Mouse (Mus musculus) CH12.LX (cell line): ENCODE measurements at regions not wholly inside any gene's neighbourhood (a gene's known extent, or its start where the extent isn't known, plus 50 kb on each side); places are given as distances from the start of the nearest gene placed in this dataset.

Source experiments
- DNase-seq: peaks from one replicate; pipeline ENCODE4 v3.0.0-alpha.2; 2013; ENCODE audit errors: extremely low read depth
- H3K27ac ChIP-seq: 2 replicates; pipeline ENCODE4 v1.5.1; 2012; ENCODE audit warnings: low read depth, mild to moderate bottlenecking, control low read depth, moderate library complexity; ENCODE audit not compliant: insufficient read depth
- H3K27me3 ChIP-seq: replicated peaks from 2 replicates; pipeline ENCODE3; 2012; ENCODE audit warnings: inconsistent platforms
- H3K36me3 ChIP-seq, 2 experiments: replicated peaks in 1 of 2; 2 replicates each; pipeline versions ENCODE3 to v1.6.1; 2012; ENCODE audit warnings: inconsistent platforms in 1 of 2, low read length in 1 of 2, mild to moderate bottlenecking in 1 of 2, mixed read lengths in 1 of 2, moderate library complexity in 1 of 2; ENCODE audit not compliant: control insufficient read depth in 1 of 2, insufficient read depth in 1 of 2
- H3K4me1 ChIP-seq, 2 experiments: 2 replicates each; pipeline ENCODE4 v1.6.1; 2012; ENCODE audit warnings: inconsistent platforms in 1 of 2, moderate library complexity in 1 of 2; ENCODE audit not compliant: insufficient read depth in 2 of 2, control insufficient read depth in 1 of 2
- H3K4me2 ChIP-seq: 2 replicates; pipeline ENCODE4 v1.6.1; 2012; ENCODE audit warnings: low read depth, mild to moderate bottlenecking, control low read depth; ENCODE audit not compliant: poor library complexity, insufficient read depth, severe bottlenecking
- H3K4me3 ChIP-seq, 3 experiments: fragments of 150-350 bp in 1 of 3; sonication (generic) in 1 of 3; replicated peaks in 1 of 3; 2 replicates each; pipeline versions ENCODE3 to v1.5.1; 2011 to 2012; ENCODE audit warnings: low read depth in 2 of 3, low read length in 2 of 3, mild to moderate bottlenecking in 2 of 3, moderate library complexity in 2 of 3, control low read depth in 1 of 3, improper control_type of control experiment in 1 of 3, inconsistent platforms in 1 of 3, mixed read lengths in 1 of 3; ENCODE audit not compliant: poor library complexity in 1 of 3
- H3K79me2 ChIP-seq: replicated peaks from 2 replicates; pipeline ENCODE4 v1.6.1; 2012; ENCODE audit warnings: mild to moderate bottlenecking, moderate library complexity; ENCODE audit not compliant: control insufficient read depth, poor library complexity, insufficient read depth, severe bottlenecking; ENCODE audit errors: extremely low read depth
- H3K9ac ChIP-seq: 2 replicates; pipeline ENCODE4 v1.6.1; 2012; ENCODE audit warnings: low read depth, mild to moderate bottlenecking, control low read depth, moderate library complexity; ENCODE audit not compliant: insufficient read depth
- H3K9me3 ChIP-seq: replicated peaks from 2 replicates; pipeline ENCODE3; 2012; ENCODE audit warnings: low read length, inconsistent platforms, mixed read lengths
- CTCF ChIP-seq, 2 experiments: IDR thresholded peaks in 1 of 2; conservative IDR thresholded peaks in 1 of 2; 2 replicates each; pipeline ENCODE4 v1.5.1; 2011 to 2012; ENCODE audit warnings: low read depth in 2 of 2, low read length in 2 of 2, improper control_type of control experiment in 1 of 2, inconsistent platforms in 1 of 2, mild to moderate bottlenecking in 1 of 2, moderate library complexity in 1 of 2
- E2F4 ChIP-seq: IDR thresholded peaks from 2 replicates; pipeline ENCODE4 v1.6.1; 2011; ENCODE audit warnings: low read depth, low read length, improper control_type of control experiment; ENCODE audit not compliant: insufficient replicate concordance
- ELF1 ChIP-seq: IDR thresholded peaks from 2 replicates; pipeline ENCODE4 v1.6.1; 2014; ENCODE audit warnings: low read depth, mild to moderate bottlenecking, inconsistent platforms, low read length, improper control_type of control experiment
- EP300 ChIP-seq: IDR thresholded peaks from 2 replicates; pipeline ENCODE4 v1.6.1; 2011; ENCODE audit warnings: low read length, improper control_type of control experiment
- ETS1 ChIP-seq: conservative IDR thresholded peaks from 2 replicates; pipeline ENCODE4 v1.6.1; 2012; ENCODE audit warnings: low read depth, mild to moderate bottlenecking, inconsistent platforms, low read length, improper control_type of control experiment, moderate library complexity
- GABPA ChIP-seq: IDR thresholded peaks from 2 replicates; pipeline ENCODE4 v1.6.1; 2012; ENCODE audit warnings: low read depth, low read length, improper control_type of control experiment, inconsistent platforms; ENCODE audit not compliant: insufficient replicate concordance
- HCFC1 ChIP-seq: IDR thresholded peaks from 2 replicates; pipeline ENCODE4 v1.6.1; 2012; ENCODE audit warnings: low read depth, mild to moderate bottlenecking, inconsistent platforms, low read length, improper control_type of control experiment
- IRF4 ChIP-seq: IDR thresholded peaks from 2 replicates; pipeline ENCODE4 v1.6.1; 2014; ENCODE audit warnings: low read depth, mild to moderate bottlenecking, inconsistent platforms, low read length, improper control_type of control experiment
- JUN ChIP-seq: IDR thresholded peaks from 2 replicates; pipeline ENCODE4 v1.6.1; 2011; ENCODE audit warnings: low read depth, mild to moderate bottlenecking, low read length, improper control_type of control experiment, moderate library complexity; ENCODE audit not compliant: insufficient read depth
- JUND ChIP-seq: conservative IDR thresholded peaks from 2 replicates; pipeline ENCODE4 v1.6.1; 2011; ENCODE audit warnings: low read depth, low read length, improper control_type of control experiment
- KAT2A ChIP-seq: IDR thresholded peaks from 2 replicates; pipeline ENCODE4 v1.6.1; 2012; ENCODE audit warnings: low read length, improper control_type of control experiment, inconsistent platforms; ENCODE audit not compliant: insufficient replicate concordance
- MAFK ChIP-seq: IDR thresholded peaks from 2 replicates; pipeline ENCODE4 v1.6.1; 2011; ENCODE audit warnings: low read length, improper control_type of control experiment; ENCODE audit not compliant: insufficient replicate concordance
- MAX ChIP-seq: IDR thresholded peaks from 2 replicates; pipeline ENCODE4 v1.6.1; 2011; ENCODE audit warnings: low read length, improper control_type of control experiment
- MAZ ChIP-seq: IDR thresholded peaks from 2 replicates; pipeline ENCODE4 v1.6.1; 2012; ENCODE audit warnings: low read depth, mild to moderate bottlenecking, inconsistent platforms, low read length, improper control_type of control experiment, moderate library complexity
- MEF2A ChIP-seq: IDR thresholded peaks from 2 replicates; pipeline ENCODE4 v1.6.1; 2014; ENCODE audit warnings: low read depth, mild to moderate bottlenecking, inconsistent platforms, low read length, improper control_type of control experiment, borderline replicate concordance
- MXI1 ChIP-seq: IDR thresholded peaks from 2 replicates; pipeline ENCODE4 v1.6.1; 2011; ENCODE audit warnings: mild to moderate bottlenecking, low read depth, low read length, improper control_type of control experiment
- NELFE ChIP-seq: IDR thresholded peaks from 2 replicates; pipeline ENCODE4 v1.6.1; 2011; ENCODE audit warnings: low read depth, low read length, improper control_type of control experiment
- PAX5 ChIP-seq: IDR thresholded peaks from 2 replicates; pipeline ENCODE4 v1.6.1; 2012; ENCODE audit warnings: low read length, inconsistent platforms, mixed read lengths
- POLR2AphosphoS2 ChIP-seq: IDR thresholded peaks from 2 replicates; pipeline ENCODE4 v1.6.1; 2011; ENCODE audit warnings: low read depth, low read length, improper control_type of control experiment
- RAD21 ChIP-seq: IDR thresholded peaks from 2 replicates; pipeline ENCODE4 v1.6.1; 2011; ENCODE audit warnings: low read depth, mild to moderate bottlenecking, low read length, improper control_type of control experiment, moderate library complexity
- SMC3 ChIP-seq: IDR thresholded peaks from 2 replicates; pipeline ENCODE4 v1.6.1; 2011; ENCODE audit warnings: low read depth, low read length, improper control_type of control experiment
- UBTF ChIP-seq: IDR thresholded peaks from 2 replicates; pipeline ENCODE4 v1.6.1; 2012; ENCODE audit warnings: low read depth, mild to moderate bottlenecking, inconsistent platforms, low read length, improper control_type of control experiment, moderate library complexity
- ZKSCAN1 ChIP-seq: IDR thresholded peaks from 2 replicates; pipeline ENCODE4 v1.6.1; 2012; ENCODE audit warnings: low read depth, inconsistent platforms, low read length, improper control_type of control experiment, borderline replicate concordance
- ZNF384 ChIP-seq: IDR thresholded peaks from 2 replicates; pipeline ENCODE4 v1.6.1; 2012; ENCODE audit warnings: low read depth, low read length, improper control_type of control experiment, inconsistent platforms
- dilution Hi-C: fragments of 300-500 bp; cut with MboI; formaldehyde crosslinking; loops from 2 replicates; pipeline ENCODE4 v1.14.3; 2020; ENCODE audit warnings: low sequenced_read_pairs; ENCODE audit not compliant: extremely low pct_unique_long_range_greater_than_20kb, extremely low pct_ligation_motif_present
- in situ Hi-C: fragments of 300-500 bp; cut with MboI; formaldehyde crosslinking; loops from 3 replicates; pipeline ENCODE4 v1.14.3; 2019; ENCODE audit warnings: low sequenced_read_pairs, low pct_ligation_motif_present, low pct_unique_long_range_greater_than_20kb, mixed read lengths

- DNase-seq = peak; percentile 27
- H3K4me2 ChIP-seq = no peak overlapping the region
- in situ Hi-C loops (no loop called here), dilution Hi-C loops (no loop called here)
- H3K36me3 ChIP-seq = no peaks in the 10 kb centered on the region
- H3K79me2 ChIP-seq = no peaks in the 10 kb centered on the region
- H3K9me3 ChIP-seq = no peaks in the 10 kb centered on the region
- no peak overlapping the region for H3K27ac ChIP-seq
- no peaks in the 10 kb centered on the region for H3K27me3 ChIP-seq
- no peak overlapping the region for H3K4me3 ChIP-seq
- peaks cover 3 to 23% of the 10 kb centered on the region in 2 experiments for H3K4me1 ChIP-seq
- peak; percentile 64; the same call in 1 of the 2 replicates for TF ChIP-seq MAFK
- no peak for TF ChIP-seq NELFE
- TF ChIP-seq, all 38 proteins: peak for 1
- no peak overlapping the region for H3K9ac ChIP-seq
These were observed 2211.2 kb upstream of the Gm7489 start for GRCm38 (mm10) chr15:51673483-51673882.

DNA sequence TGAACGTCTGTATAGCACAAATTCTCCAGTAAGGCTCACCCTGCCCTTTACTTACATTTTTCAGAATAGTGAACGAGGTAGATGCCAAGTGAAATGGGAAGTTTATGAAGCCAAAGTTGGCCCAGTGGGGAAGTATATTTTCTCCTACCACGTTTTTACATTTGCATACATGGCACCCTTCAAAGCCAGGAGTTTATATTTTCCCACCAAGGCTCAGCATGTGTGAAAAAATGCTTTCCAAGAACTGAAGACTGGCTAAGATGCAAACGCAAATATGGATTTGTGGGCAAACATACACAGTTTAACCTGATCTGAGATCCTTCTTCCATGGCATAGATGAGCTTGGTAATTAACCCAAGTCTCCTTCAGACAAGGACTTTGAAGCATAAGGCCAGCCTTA, 2209.4 kb upstream of the Gm7489 start:
- no peaks in the 10 kb centered on the region for H3K27me3 ChIP-seq
- no peak overlapping the region for H3K4me2 ChIP-seq
- H3K79me2 ChIP-seq = no peaks in the 10 kb centered on the region
- TF ChIP-seq ZKSCAN1 = no peak
- TF ChIP-seq PAX5 = no peak
- no peak for TF ChIP-seq MXI1
- TF ChIP-seq JUN = no peak
- no peak for TF ChIP-seq JUND
- no peak for TF ChIP-seq POLR2AphosphoS2
- TF ChIP-seq CTCF (conservative IDR thresholded peaks at IDR 0.05 in 1 of 2, IDR thresholded peaks at IDR 0.05 in 1 of 2; ENCODE audit: low read depth in 2 of 2, low read length in 2 of 2) = no peak
- no peak for TF ChIP-seq HCFC1
- TF ChIP-seq SMC3 = no peak
- TF ChIP-seq ETS1 = no peak
- no peak overlapping the region for H3K9ac ChIP-seq
- H3K27ac ChIP-seq = no peak overlapping the region
- no peaks in the 10 kb centered on the region for H3K36me3 ChIP-seq
- no peak overlapping the region for H3K4me3 ChIP-seq
- dilution Hi-C loops = no loop called here
- no peak for DNase-seq
- H3K9me3 ChIP-seq = no peaks in the 10 kb centered on the region
- H3K4me1 ChIP-seq = peaks cover 4 to 32% of the 10 kb centered on the region in 2 experiments
- in situ Hi-C loops = loop anchor here (25.0 kb wide), 2 partner anchors 487 to 787 kb away; no protein-coding TSS in a partner anchor

- H3K27ac ChIP-seq = no peak overlapping the region
- TF ChIP-seq NELFE = no peak
- no peak for TF ChIP-seq CTCF (conservative IDR thresholded peaks at IDR 0.05 in 1 of 2, IDR thresholded peaks at IDR 0.05 in 1 of 2; ENCODE audit: low read depth in 2 of 2, low read length in 2 of 2)
- TF ChIP-seq MAZ = no peak
- TF ChIP-seq EP300 = no peak
- TF ChIP-seq ELF1 = no peak
- no peak for TF ChIP-seq MAX
- no peak for TF ChIP-seq UBTF
- TF ChIP-seq MEF2A = no peak
- no peak for TF ChIP-seq KAT2A
- no peak for TF ChIP-seq HCFC1
- TF ChIP-seq IRF4 = no peak
- no peak for TF ChIP-seq POLR2AphosphoS2
- TF ChIP-seq RAD21 = no peak
- TF ChIP-seq E2F4 = no peak
- TF ChIP-seq GABPA = no peak
- no peak for TF ChIP-seq ZNF384
- TF ChIP-seq JUN = no peak
- peaks cover 4 to 45% of the 10 kb centered on the region in 2 experiments for H3K4me1 ChIP-seq
- no peak overlapping the region for H3K4me3 ChIP-seq
- H3K27me3 ChIP-seq = no peaks in the 10 kb centered on the region
- no peaks in the 10 kb centered on the region for H3K9me3 ChIP-seq
- in situ Hi-C loops (loop anchor here (25.0 kb wide), 2 partner anchors 486 to 786 kb away; no protein-coding TSS in a partner anchor), dilution Hi-C loops (no loop called here)
- DNase-seq = no peak
- no peak overlapping the region for H3K4me2 ChIP-seq
- no peaks in the 10 kb centered on the region for H3K79me2 ChIP-seq
- H3K36me3 ChIP-seq = no peaks in the 10 kb centered on the region
- no peak overlapping the region for H3K9ac ChIP-seq
These were observed 2208.0 kb upstream of the Gm7489 start for GRCm38 (mm10) chr15:51676694-51677093.
